Mouse (Mus musculus) forebrain, embryonic 16.5 days (tissue): Measurements from ENCODE around the gene Vcpkmt. TPM values are rescaled to one million over a fixed set of nuclear protein-coding genes. Genes with fewer than 3 reads are reported as not detected.

Source experiments
- ATAC-seq: fragments of 200-750 bp; cut with Nextera tagmentation; 2 replicates; pipeline ENCODE4 v1.8.0; 2017; ENCODE audit warnings: mild to moderate bottlenecking, moderate library complexity
- H3K27ac ChIP-seq: fragments of 300-500 bp; sonication (generic); 2 replicates; pipeline ENCODE4 v1.5.1; 2014; ENCODE audit warnings: low read length, control low read depth
- H3K27me3 ChIP-seq: fragments of 300-500 bp; sonication (generic); replicated peaks from 2 replicates; pipeline ENCODE4 v1.6.1; 2014; ENCODE audit warnings: low read length; ENCODE audit not compliant: control insufficient read depth, insufficient read depth
- H3K36me3 ChIP-seq: fragments of 300-500 bp; sonication (generic); 2 replicates; pipeline ENCODE4 v1.6.1; 2014; ENCODE audit not compliant: control insufficient read depth, insufficient read depth
- H3K4me1 ChIP-seq: fragments of 300-500 bp; sonication (generic); replicated peaks from 2 replicates; pipeline ENCODE4 v1.6.1; 2014; ENCODE audit warnings: low read length; ENCODE audit not compliant: control insufficient read depth, insufficient read depth
- H3K4me2 ChIP-seq: fragments of 300-500 bp; sonication (generic); 2 replicates; pipeline ENCODE4 v1.6.1; 2014; ENCODE audit warnings: mild to moderate bottlenecking, low read length, control low read depth
- H3K4me3 ChIP-seq: fragments of 300-500 bp; sonication (generic); replicated peaks from 2 replicates; pipeline ENCODE4 v1.5.1; 2014; ENCODE audit warnings: mild to moderate bottlenecking, low read length, control low read depth
- H3K9ac ChIP-seq: fragments of 300-500 bp; sonication (generic); replicated peaks from 2 replicates; pipeline ENCODE4 v1.6.1; 2014; ENCODE audit warnings: low read depth, low read length, control low read depth
- H3K9me3 ChIP-seq: fragments of 300-500 bp; sonication (generic); 2 replicates; pipeline ENCODE4 v1.6.1; 2016; ENCODE audit warnings: low read length; ENCODE audit not compliant: control insufficient read depth
- WGBS: fragments of 180-500 bp; shearing (Covaris S2); extraction: QIAGEN DNeasy Blood & Tissue Kit; methylation state at CpG from one replicate; pipeline ENCODE4 v1.1.7; 2014; 5-methylcytosine and 5-hydroxymethylcytosine counted together
- polyA plus RNA-seq: library from polyadenylated mRNA; unstranded; fragments of >200 nt; fragmentation: Nextera tagmentation; extraction: Ambion mirVana; gene quantifications from 2 replicates; pipeline ENCODE4 v1.2.1, GENCODE M21; 2015

The Vcpkmt gene
- polyA plus RNA-seq, 1 experiment from 2014 or later = 33.5 TPM

GRCm38 (mm10) chr12:69542376-69542775 lies 40.5 kb downstream of the Vcpkmt start:
- H3K9ac ChIP-seq = no peak overlapping the region
- no peak overlapping the region for H3K4me3 ChIP-seq

GRCm38 (mm10) chr12:69541663-69542062 lies 41.2 kb downstream of the Vcpkmt start:
- ATAC-seq = no peak
- Histone ChIP-seq H3K27me3 (no peaks in the 10 kb centered on the region), H3K9ac (no peak overlapping the region), H3K36me3 (no peaks in the 10 kb centered on the region), H3K27ac (no peak overlapping the region), H3K9me3 (no peaks in the 10 kb centered on the region), H3K4me1 (peaks cover 4% of the 10 kb centered on the region; the same call in 1 of the 2 replicates), H3K4me3 (no peak overlapping the region), H3K4me2 (no peak overlapping the region)
- 86% methylated on average over 8 of the region's 8 CpGs for WGBS

More at GRCm38 (mm10) chr12:69542376-69542775, 40.5 kb downstream of the Vcpkmt start:
- no peak overlapping the region for H3K27ac ChIP-seq
- H3K4me2 ChIP-seq = no peak overlapping the region
- 94% methylated on average over 8 of the region's 8 CpGs for WGBS
- H3K9me3 ChIP-seq = no peaks in the 10 kb centered on the region
- peaks cover 4% of the 10 kb centered on the region; the same call in 1 of the 2 replicates for H3K4me1 ChIP-seq
- ATAC-seq = no peak
- H3K27me3 ChIP-seq = no peaks in the 10 kb centered on the region
- H3K36me3 ChIP-seq = no peaks in the 10 kb centered on the region

DNA sequence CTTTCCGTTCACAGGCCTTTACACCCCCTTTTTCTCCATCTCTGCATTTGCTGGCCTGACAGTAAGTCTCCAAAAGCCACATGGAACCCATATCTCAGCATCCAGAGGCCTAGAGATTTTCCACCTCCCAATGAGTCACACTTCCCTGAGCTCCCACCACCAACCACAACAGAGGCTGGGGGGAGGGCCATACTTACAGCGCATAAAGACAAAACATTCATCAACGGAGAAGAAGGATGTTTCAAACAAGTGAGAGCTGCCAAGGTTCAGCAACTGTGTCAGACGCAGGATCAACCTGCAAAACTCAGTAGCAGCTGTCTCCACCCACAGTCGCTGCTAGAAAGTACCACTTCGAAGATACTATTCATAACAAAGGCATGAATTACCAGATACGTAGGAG lies 43.5 kb downstream of the Vcpkmt start:
- no peak overlapping the region for H3K4me2 ChIP-seq
- H3K4me1 ChIP-seq = peaks cover 4% of the 10 kb centered on the region; the same call in 1 of the 2 replicates
- H3K9ac ChIP-seq = no peak overlapping the region
- no peak overlapping the region for H3K27ac ChIP-seq
- H3K36me3 ChIP-seq = no peaks in the 10 kb centered on the region
- H3K27me3 ChIP-seq = no peaks in the 10 kb centered on the region
- H3K4me3 ChIP-seq = no peak overlapping the region
- no peaks in the 10 kb centered on the region for H3K9me3 ChIP-seq
- WGBS = 31% methylated on average over 7 of the region's 7 CpGs
- ATAC-seq = no peak

GRCm38 (mm10) chr12:69538362-69538950 lies 44.4 kb downstream of the Vcpkmt start:
- ATAC-seq = no peak

GRCm38 (mm10) chr12:69537675-69538361 lies 45.0 kb downstream of the Vcpkmt start:
- Histone ChIP-seq H3K27me3 (no peaks in the 10 kb centered on the region), H3K36me3 (no peaks in the 10 kb centered on the region), H3K9ac (no peak overlapping the region), H3K27ac (peak overlapping the region; percentile 16; the same call in 1 of the 2 replicates), H3K9me3 (no peaks in the 10 kb centered on the region), H3K4me2 (no peak overlapping the region), H3K4me3 (no peak overlapping the region), H3K4me1 (peaks cover 4% of the 10 kb centered on the region; the same call in 1 of the 2 replicates)
- WGBS = 62% methylated on average over 19 of the region's 19 CpGs
- no peak for ATAC-seq

More at GRCm38 (mm10) chr12:69538362-69538950, 44.4 kb downstream of the Vcpkmt start:
- H3K4me3 ChIP-seq = no peak overlapping the region
- H3K4me2 ChIP-seq = no peak overlapping the region
- H3K4me1 ChIP-seq = peaks cover 4% of the 10 kb centered on the region; the same call in 1 of the 2 replicates
- H3K27me3 ChIP-seq = no peaks in the 10 kb centered on the region
- no peak overlapping the region for H3K9ac ChIP-seq
- 72% methylated on average over 4 of the region's 4 CpGs for WGBS
- H3K9me3 ChIP-seq = no peaks in the 10 kb centered on the region
- no peaks in the 10 kb centered on the region for H3K36me3 ChIP-seq
- H3K27ac ChIP-seq = 0 out of 2 replicates have a peak overlapping the region, but pooled peaks have one; percentile 6

- WGBS = 37% methylated on average over 10 of the region's 10 CpGs
- Histone ChIP-seq H3K4me1 (peaks cover 4% of the 10 kb centered on the region; the same call in 1 of the 2 replicates), H3K9me3 (no peaks in the 10 kb centered on the region), H3K4me2 (no peak overlapping the region), H3K9ac (no peak overlapping the region), H3K36me3 (no peaks in the 10 kb centered on the region), H3K27me3 (no peaks in the 10 kb centered on the region), H3K4me3 (no peak overlapping the region), H3K27ac (peak overlapping the region; percentile 16; the same call in 1 of the 2 replicates)
- ATAC-seq = no peak
These were observed 45.6 kb downstream of the Vcpkmt start for GRCm38 (mm10) chr12:69537243-69537674.

- Histone ChIP-seq H3K9ac (no peak overlapping the region), H3K36me3 (no peaks in the 10 kb centered on the region), H3K27ac (no peak overlapping the region), H3K9me3 (no peaks in the 10 kb centered on the region), H3K4me2 (no peak overlapping the region), H3K4me1 (peaks cover 4% of the 10 kb centered on the region; the same call in 1 of the 2 replicates), H3K4me3 (no peak overlapping the region), H3K27me3 (no peaks in the 10 kb centered on the region)
- ATAC-seq = no peak
- WGBS = 67% methylated on average over 10 of the region's 10 CpGs
These were observed 46.1 kb downstream of the Vcpkmt start for GRCm38 (mm10) chr12:69536616-69537242.

- Histone ChIP-seq H3K4me1 (no peaks in the 10 kb centered on the region), H3K9me3 (no peaks in the 10 kb centered on the region), H3K27me3 (no peaks in the 10 kb centered on the region), H3K4me2 (no peak overlapping the region), H3K27ac (no peak overlapping the region), H3K4me3 (no peak overlapping the region), H3K9ac (no peak overlapping the region), H3K36me3 (no peaks in the 10 kb centered on the region)
- WGBS = 89% methylated on average over 5 of the region's 5 CpGs
- ATAC-seq = no peak
These were observed 49.6 kb downstream of the Vcpkmt start for GRCm38 (mm10) chr12:69533237-69533636.

GRCm38 (mm10) chr12:69532530-69532929 lies 50.3 kb downstream of the Vcpkmt start:
- H3K27me3 ChIP-seq = no peaks in the 10 kb centered on the region
- H3K9ac ChIP-seq = no peak overlapping the region
- no peak for ATAC-seq
- no peak overlapping the region for H3K4me3 ChIP-seq
- H3K27ac ChIP-seq = no peak overlapping the region
- H3K4me2 ChIP-seq = no peak overlapping the region
- no peaks in the 10 kb centered on the region for H3K36me3 ChIP-seq
- H3K9me3 ChIP-seq = no peaks in the 10 kb centered on the region
- WGBS = 85% methylated on average over 3 of the region's 3 CpGs
- H3K4me1 ChIP-seq = no peaks in the 10 kb centered on the region
